Mouse (Mus musculus): ENCODE measurements around the gene Abcc6.
A peak's percentile ranks its signal among the peaks of the same experiment; 100 is the strongest.

Gene Abcc6

DNA sequence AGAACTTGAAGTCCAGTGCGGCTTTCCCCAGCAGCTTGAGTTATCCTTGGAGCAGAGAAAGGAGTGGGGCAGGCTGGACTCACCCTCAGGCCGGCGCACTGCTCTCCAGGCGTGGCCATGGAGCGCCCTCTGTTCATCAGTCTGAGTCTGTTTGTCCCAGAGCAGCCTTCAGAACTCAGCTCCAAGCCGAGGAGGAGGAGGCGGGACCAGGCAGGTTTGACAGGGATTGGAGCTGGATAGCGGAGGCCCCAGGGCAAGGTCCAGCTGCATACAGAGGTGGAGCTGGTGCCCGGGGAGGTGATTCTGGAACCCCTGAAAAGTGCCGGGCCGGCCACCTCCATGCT lies at the start of gene Abcc6:
Gene Abcc6, minus strand, starts transcription at position 158 of the 344 bp plus-strand sequence.
- peak; percentile 13 for DNase-seq (ENCODE audit: low read depth, low spot score)

DNA sequence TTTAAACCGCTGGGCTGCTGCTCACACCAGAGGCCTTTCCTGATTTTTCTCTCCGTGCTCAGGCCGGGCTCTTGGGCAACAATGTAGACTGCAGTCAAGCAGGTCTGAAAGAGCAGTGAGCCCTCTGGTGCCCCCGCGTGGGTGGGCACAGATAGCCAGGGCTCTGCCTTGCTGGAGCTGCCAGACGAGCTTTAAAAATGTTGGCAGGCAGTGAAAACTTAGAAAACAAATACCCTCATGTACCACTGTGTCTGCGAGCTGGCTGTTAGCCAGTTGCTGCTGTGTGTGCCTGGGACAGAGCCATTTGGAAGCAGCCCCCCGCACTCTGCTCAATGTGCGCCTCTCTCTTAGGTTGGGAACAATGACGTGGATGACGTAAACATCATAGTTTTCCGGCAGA lies 47.6 kb upstream of the Abcc6 start:
- DNase-seq (ENCODE audit: low read depth, low spot score): no peak

DNA sequence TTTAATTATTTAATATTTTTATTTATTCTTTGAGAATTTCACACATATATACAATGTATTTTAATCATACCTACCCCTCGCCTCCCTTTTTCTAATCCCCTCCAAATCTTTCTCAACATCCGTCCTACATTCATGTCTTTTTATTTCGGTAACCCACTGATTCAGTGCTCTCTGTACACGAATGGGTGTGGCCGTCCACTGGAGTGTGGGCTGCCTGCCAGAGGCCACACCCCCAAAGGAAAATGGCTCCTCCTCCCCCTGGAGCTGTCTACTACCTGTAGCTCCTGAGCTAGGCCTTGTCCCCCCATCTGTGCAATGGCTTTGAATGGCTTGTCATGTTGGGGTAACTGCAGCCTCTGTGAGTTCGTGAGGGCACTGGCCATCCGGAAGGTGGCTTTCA lies 46.7 kb upstream of the Abcc6 start:
- no peak for DNase-seq (ENCODE audit: low read depth, low spot score)

DNA sequence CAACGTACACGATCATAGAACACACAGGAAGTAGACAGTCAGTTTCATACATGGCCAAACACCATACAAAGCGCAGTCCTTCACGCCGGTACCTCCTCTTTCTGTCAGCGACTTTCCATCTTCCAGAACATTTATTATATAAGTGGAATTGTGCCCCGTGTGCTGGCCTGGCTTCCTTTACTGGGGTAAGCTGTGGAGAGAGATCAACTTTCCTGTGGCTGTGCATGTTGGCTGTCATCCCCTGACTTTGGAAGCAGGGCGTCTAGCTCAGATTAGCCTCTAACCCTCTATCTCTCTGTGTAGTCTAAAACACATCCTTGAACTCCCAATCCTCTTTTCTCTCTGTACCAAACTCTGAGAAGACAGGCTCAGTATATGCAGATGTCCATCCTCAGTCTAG lies 38.7 kb upstream of the Abcc6 start:
- no peak for DNase-seq (ENCODE audit: low read depth, low spot score)

DNA sequence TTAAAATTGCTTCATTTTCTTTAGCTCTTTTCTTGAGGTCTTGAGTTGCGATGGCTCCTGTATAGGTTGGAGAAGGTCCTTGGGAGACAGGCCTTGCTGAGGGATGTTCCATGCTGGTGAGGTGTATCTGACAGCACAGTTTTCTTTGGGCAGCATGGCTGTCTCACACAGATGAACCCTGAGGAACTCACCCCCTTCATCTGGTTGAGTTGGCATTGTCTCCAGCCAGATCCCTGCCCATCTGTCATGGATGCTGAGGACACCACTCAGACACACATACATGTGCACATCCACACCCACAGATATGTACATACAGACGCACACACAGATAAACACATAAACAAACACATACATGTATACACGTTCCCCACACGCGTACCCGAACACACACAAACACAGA lies 33.2 kb upstream of the Abcc6 start:
- DNase-seq (ENCODE audit: low read depth, low spot score): no peak

DNA sequence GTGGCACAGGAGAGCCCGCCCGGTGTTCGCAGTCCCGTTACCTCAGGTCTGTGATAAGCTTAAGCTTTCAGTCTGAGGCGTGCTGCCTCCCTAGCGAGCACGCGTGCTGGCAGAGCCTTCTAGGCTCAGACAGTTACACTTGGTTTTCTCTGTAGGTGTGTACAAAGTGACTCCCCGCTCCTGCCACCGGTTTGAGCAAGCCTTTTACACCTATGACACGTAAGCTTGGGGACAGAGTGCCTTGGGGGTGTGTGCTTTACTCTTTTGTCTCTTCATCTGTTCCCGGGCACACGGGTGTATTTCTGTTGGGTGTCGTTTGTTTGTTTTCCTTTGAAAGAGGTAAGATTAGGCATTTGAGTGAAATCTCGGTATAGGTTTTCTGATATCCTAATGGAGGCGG lies 31.5 kb upstream of the Abcc6 start:
- DNase-seq (ENCODE audit: low read depth, low spot score): no peak

DNA sequence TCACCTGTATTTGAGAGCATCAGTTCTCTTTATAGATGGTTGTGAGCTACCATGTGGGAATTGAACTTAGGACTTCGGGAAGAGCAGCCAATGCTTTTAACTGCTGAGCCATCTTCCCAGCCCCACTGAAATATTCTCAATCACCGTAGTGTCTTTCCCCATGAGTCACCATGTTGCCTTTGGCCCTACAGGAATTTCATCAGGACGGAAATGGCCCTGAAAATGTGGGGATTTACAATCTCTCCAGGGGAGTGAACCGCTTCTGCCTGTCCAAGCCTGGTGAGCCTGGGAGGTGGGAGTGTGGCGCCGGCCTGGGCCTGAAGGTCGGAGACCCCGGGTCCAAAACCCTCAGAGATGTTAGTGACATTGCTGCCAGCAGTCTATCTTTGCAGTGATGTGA lies 30.6 kb upstream of the Abcc6 start:
- no peak for DNase-seq (ENCODE audit: low read depth, low spot score)

DNA sequence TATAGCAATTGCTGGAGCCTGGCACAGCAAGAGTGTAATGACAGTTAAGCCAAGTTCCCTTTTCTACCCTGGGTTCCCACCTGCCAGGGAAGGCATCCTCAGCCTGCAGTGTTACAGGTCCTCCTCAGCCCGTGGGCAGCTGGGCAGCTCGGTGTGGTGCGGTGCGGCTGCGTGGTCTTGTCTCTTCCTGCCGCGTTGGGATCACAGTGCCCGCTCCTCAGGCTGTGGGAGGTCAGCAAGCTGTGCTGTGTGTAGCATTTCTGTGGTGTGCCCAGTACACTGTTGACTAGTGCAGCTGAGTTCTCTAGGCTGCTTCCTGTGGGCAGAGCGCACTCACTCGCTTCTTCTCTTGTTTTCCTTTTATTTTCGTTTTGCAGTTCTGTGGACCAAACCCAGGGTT lies 28.8 kb upstream of the Abcc6 start:
- DNase-seq (ENCODE audit: low read depth, low spot score): no peak

DNA sequence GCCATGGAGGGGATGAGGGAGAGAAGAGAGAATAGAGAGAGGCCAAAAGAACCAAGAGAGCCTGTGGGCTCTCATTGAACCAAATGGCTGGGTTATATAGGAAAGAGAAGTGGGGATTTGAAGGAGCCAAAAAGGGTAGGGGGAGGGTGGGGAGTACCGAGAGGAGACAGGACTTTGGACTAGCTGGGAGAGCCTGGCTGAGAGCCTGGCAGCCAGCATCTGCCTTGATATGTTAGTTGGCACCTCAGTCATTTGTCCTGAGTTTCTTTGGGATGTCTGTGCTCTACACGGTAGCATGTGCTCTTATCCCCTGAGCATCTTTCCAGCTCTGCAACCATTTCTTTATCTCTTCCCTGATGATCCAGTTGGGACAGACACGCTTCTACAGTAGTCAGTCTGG lies 23.5 kb upstream of the Abcc6 start:
- DNase-seq (ENCODE audit: low read depth, low spot score): no peak

DNA sequence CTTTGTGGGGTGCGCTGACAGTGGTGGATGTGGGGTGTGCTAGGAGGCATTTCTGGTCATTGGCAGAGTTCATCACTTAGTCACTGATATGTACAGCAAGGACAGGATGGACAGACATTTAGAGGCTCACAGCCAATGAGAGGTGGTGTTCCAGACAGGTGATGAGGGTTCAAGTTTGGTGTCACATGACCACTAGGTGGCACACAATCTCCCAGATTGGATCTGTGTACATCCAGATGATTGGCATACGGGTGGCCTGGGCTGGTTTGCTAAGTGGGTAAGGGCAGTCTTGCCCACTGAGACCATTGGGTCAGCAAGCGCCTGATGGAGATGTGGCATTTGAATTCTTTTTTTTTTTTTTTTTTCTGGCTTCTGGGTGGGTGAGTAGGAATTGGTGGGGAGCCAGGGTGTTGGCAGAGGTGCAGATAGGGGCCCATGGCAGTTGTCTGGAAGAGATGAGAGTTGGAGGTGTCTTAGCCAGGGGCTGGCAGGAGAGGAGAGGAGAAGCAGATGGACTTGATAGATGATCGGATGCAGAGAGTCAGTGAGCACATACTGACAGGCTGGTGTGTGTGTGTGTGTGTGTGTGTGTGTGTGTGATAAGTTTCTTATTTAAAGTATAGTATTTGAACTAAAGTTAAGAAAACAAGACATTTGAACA lies 22.2 kb upstream of the Abcc6 start:
- DNase-seq (ENCODE audit: low read depth, low spot score): no peak

DNA sequence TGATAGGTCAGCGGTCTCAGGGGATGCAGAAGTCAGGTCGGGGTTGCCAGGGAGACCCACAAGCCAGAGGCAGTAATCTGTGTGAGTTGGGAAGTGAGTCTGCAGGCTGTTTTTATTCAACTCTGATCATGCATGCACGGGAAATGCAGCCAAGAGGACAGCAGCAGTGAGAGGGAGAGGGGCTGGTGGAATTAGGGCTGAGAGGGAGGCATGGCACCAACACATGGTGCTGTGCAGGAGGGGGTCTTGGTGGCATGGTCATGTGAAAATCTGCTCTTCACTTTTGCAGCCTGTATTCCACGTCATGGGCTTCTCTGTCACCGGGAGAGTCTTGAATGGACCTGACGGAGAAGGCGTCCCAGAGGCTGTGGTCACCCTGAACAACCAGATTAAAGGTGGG lies 19.9 kb upstream of the Abcc6 start:
- DNase-seq (ENCODE audit: low read depth, low spot score): no peak

DNA sequence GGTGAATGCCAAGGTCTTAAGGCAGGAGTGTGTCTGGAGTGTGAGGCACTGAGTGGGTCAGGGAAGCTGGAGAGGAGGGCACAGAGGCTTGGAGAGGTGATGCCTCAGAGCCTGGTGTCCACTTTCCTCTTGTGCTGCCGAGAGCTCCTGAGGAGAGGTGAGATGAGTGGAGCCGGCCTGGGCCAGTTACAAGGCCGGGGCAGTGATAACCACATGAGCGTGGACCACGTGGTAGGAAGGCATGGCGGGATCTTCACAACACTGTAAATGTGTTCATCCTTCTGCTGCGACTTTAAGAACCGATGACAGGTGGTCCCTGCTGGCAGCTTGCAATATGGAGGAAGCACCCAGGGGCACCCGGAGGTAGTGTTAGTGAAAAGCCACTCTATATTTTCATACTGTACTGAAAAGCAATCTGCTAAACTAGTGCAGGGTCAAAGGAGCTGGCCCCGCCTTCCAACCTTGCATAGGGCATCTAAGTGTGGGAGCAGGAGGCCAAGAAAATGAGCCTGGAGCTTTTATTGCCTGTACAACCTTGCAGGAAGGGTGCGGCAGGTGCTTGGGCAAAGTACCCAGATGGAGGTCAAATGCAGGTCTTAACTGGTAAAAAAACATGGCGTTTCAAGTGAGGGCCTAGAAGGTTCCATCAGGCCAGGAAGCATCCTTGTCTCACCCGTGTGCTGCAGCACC lies 17.9 kb upstream of the Abcc6 start:
- no peak for DNase-seq (ENCODE audit: low read depth, low spot score)

DNA sequence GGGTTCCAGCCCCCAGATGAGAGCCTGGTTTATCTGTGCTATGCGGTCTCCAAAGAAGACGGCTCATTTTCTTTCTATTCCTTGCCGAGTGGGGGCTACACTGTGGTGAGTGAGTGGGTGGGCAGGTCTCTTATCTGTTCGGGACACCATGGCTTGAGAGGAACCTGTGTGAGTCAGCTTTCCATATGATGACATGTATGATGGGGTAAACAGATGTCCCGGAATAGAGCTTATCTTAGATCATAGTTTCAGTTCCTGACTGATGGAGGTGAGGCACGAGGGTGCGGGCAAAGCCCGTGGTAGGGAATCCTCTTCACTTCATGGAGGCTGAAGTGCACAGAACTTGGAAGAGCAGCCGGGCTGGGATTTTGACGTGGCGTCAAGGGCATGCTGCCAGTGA lies 15.8 kb upstream of the Abcc6 start:
- no peak for DNase-seq (ENCODE audit: low read depth, low spot score)

DNA sequence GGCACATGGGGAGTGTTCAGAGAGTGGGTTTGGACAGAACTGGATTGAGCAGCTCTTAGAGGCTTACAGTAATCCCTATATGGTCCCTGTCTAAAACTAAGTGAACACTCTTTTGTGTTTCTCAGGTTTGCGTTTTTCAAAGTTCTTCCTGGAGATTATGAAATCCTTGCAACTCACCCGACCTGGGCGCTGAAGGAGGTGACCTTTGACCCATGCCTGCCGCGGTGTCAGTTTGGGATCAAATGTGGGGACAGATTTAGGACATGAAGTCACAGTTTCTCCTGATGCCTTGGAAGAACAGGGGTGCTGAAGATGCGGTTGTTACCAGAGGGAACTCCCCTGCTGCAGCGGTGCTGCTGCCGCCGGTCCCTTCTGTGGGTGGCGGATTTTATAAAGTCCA lies 14.0 kb upstream of the Abcc6 start:
- DNase-seq (ENCODE audit: low read depth, low spot score): no peak

DNA sequence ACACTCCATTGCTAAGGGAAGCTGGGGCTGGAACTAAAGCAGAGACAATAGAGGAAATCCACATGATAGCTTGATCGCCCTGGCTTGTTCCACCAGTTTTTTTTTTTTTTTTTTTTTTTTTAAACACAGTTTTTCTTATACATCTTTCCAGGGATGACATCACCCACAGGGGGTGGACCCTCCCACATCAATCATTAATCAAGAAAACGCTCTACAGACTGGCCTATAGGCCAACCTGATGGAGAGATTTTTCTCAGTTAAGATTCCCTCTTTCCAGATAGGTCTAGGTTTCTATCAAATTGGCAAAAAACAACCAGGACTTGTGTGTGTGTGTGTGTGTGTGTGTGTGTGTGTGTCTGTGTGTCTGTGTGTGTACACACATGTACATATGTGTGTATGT lies 9.8 kb upstream of the Abcc6 start:
- DNase-seq (ENCODE audit: low read depth, low spot score): no peak

DNA sequence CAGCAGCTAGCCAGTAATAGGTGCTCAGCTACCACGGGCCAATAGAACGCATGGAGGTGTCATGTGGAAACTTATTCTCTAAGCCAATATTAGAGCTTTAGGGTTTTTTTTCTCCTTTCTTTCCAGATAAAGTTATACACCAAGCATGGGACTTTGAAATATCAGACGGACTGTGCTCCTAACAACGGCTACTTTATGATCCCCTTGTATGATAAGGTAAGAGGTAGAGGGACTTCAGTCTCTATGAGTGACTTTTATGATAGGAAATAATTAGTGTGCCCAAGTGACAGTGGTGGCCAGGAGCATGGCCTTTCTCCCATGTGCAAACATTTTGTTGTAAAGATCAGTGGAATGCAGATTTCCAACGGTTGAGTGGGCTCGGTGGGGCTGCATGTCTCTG lies 7.3 kb upstream of the Abcc6 start:
- DNase-seq (ENCODE audit: low read depth, low spot score): no peak

DNA sequence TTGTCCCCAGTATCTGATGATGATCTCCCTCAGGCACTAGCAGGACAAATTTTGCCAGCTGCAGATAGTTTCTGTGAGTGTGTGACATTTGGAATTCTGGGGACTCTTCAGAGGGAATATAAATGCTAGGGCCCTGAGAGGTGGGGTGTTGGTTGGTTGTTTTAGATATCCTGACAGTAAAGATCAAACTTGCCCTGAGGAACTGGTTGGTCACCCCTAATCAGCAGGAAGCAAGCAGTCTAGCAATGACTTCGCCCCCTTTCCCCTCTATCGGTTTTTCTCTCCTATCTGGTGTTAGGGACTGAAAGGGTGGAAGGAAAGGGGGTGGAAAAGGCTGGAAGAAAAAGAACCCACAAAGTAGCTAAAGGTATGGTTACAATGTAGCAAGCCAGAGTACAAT lies 5.4 kb upstream of the Abcc6 start:
- DNase-seq (ENCODE audit: low read depth, low spot score): no peak

DNA sequence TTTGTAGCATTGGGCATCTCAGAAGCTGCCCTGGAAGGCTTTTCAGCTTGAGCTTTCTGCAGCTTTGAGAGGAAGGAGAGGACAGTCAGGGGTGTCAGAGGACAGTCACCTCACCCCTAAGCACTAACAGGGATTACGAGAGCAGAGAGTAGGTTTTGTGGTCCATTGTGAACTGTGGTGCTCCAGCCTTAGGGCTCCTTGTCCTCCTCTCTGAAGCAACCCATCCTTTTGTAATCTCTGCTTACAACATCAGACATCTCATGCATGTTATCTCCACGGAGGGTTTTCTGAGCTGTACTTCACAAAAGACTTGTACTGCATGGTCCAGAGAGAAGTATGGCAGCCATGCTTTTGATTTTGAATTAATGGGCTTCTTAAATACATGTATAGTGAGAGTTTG lies 4.9 kb upstream of the Abcc6 start:
- no peak for DNase-seq (ENCODE audit: low read depth, low spot score)

DNA sequence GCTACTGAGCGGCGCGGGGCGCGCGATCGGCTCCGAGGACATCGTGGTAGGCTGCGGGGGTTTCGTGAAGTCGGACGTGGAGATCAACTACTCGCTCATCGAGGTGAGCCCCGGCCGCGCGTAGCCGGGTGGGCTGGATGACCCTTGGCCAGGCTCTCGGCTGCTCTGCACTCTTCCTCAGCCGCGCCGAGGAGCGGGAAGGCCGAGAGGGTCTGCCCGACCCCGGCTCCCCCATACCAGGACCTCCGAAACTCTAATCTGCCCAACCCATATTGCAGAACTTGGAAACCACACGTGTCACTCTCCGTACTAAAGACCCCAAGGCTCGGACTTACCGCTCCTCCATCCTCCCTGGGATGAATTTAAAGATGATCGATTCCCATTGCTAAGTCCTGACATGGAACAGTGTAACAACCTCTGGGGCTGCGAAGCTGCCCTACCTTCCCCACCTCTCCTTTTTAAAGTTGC lies 3.8 kb upstream of the Abcc6 start:
- DNase-seq (ENCODE audit: low read depth, low spot score): no peak

DNA sequence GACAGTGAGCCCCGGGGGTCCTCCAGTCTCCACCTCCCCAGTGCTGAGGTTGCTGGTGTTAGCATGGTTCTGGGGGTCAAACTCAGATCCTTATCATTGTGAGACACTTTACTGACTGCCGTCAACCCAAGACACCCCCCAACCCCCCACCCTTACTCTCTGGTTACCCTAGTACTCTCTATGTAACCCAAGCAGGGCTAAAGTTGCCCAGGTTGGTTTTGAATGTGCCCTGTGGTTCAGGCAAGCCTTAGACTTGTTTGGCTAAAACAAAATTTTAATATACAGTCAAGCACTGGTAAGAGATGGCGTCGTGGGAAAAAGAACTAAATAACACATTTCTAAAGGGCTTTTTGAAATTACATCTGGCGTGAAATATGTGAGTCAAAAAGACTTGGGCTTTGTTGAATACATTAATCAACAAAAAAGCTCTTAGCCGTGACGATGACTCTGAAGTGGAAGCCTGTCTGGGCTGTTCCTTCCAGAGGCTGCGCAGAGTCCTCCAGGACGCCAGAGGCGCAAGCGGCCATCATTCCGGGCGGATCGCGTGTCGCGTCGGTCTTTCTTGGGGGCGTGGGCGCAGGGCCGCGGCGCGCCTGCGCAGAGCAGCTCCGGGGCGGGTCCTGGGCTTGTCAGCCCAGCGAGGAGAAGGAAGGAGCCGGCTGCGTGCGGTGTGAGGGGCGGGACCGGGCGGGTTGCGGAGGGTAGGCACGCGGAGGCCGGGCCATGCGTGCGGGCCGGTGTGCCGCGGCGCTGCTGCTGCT lies 3.2 kb upstream of the Abcc6 start, which contains the start of gene Nomo1:
Gene Nomo1, plus strand, starts transcription at position 590 of the 761 bp plus-strand sequence.
- peak; percentile 99 for DNase-seq (ENCODE audit: low read depth, low spot score)

DNA sequence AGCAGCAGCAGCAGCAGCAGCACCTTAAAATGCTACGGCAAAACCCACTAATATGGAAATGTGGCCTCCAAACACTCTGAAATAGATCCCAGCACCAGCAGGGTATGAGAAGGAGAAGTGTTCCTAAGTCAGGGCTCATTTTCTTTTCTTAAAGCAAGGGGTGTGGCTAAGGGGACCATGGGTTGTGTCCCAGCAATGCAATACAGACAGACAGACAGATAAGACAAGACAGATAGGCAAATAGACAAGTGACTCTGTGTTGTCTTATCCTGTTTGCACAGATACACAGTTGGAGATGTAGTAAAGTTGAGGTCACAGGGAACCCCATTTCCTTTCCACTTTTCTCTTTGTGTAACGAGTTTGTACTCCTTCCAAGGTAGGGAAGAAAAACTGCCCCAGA lies 973 bp upstream of the Abcc6 start:
- no peak for DNase-seq (ENCODE audit: low read depth, low spot score)

DNA sequence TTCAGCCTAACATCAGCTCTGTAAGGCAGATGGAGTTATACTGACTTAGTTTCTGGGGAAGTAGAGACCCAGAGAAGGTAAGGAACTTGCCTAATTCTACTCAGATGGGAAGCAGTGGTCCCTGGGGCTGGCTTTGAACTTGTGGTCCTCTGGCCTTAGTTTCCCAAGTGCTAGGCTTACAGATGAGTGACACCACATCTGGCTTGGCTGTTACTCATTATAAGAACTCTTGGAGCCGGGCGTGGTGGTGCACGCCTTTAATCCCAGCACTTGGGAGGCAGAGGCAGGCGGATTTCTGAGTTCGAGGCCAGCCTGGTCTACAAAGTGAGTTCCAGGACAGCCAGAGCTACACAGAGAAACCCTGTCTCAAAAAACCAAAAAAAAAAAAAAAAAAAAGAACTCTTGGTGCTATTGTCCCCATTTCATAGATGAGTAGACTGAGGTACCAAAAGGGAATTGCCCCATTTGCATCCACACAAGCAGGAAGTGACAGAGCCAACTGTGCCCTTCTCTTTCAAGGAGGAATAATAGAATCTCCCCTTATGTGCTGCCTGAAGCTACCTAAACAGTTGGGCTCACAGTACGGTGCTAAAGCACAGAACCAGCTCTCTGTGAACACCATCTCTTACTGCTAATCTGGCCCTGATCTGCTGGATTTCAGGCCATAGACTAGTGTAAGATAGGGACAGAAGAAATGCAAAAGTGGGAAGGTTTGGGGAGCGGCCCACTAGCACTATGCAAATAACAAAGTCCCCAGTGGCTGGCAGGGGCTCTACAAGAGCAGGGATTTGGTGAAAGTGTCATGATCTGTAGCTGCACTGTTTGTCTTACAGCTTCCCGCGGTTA lies 580 bp downstream of the Abcc6 start:
- peak; percentile 17 for DNase-seq (ENCODE audit: low read depth, low spot score)

Data from mesoderm, embryonic 11.5 days (tissue).